Mouse (Mus musculus): ENCODE data around the gene Auts2. TPM values are rescaled to one million over a fixed set of nuclear protein-coding genes. Genes with fewer than 3 reads are reported as not detected.

Gene Auts2
- polyA plus RNA-seq, 1 experiment from 2014 or later: 74.1 TPM

- ATAC-seq (ENCODE audit: low FRiP score, low read depth): no peak
- Histone ChIP-seq H3K27me3 (replicated peaks) (no peaks in the 10 kb centered on the region), H3K27ac (no peak overlapping the region), H3K9ac (no peak overlapping the region), H3K4me3 (no peak overlapping the region), H3K4me2 (replicated peaks) (no peak overlapping the region), H3K9me3 (no peaks in the 10 kb centered on the region), H3K4me1 (no peaks in the 10 kb centered on the region), H3K36me3 (no peaks in the 10 kb centered on the region)
- WGBS: 75% methylated on average over 2 of the region's 2 CpGs
These were observed 1122.7 kb downstream of the Auts2 start for GRCm38 (mm10) chr5:131420406-131420805.

DNA sequence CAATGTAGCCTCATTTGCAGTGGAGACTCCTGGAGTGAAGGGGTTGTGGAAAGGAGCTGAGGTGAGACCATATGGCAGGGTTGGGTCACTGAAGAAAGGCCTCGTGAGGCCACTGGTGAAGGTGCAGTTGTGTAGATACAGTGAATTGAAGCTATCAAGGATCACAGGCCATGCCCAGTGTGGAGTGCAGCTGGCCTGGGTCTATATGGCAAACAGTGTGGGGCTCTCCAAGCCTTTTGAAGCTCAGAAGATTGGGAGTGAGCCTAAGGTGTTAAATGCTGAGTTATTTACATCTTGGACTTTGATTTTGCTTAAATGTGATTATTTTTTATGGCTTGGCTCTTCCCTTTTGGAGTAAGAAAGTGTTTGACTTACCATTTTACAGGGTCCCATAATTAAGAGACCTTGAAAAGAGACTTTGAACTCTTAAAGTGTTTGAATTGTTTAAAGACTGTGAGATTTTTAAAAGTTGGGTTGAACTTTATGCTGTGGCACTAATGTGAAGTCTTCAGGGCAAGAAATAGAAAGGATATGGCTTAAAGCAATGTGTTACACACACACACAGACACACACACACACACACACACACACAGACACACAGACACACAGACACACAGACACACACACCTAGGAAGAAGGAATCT is 1127.1 kb downstream of the Auts2 start:
- Histone ChIP-seq H3K36me3 (no peaks in the 10 kb centered on the region), H3K27ac (no peak overlapping the region), H3K9me3 (no peaks in the 10 kb centered on the region), H3K4me3 (no peak overlapping the region), H3K9ac (no peak overlapping the region), H3K4me2 (replicated peaks) (no peak overlapping the region), H3K4me1 (no peaks in the 10 kb centered on the region), H3K27me3 (replicated peaks) (no peaks in the 10 kb centered on the region)
- ATAC-seq (ENCODE audit: low FRiP score, low read depth): no peak
- WGBS: 67% methylated on average over 1 of the region's 1 CpGs

- Histone ChIP-seq H3K4me3 (no peak overlapping the region), H3K36me3 (no peaks in the 10 kb centered on the region), H3K4me2 (replicated peaks) (no peak overlapping the region), H3K27me3 (replicated peaks) (no peaks in the 10 kb centered on the region), H3K9ac (no peak overlapping the region), H3K27ac (no peak overlapping the region), H3K9me3 (no peaks in the 10 kb centered on the region), H3K4me1 (no peaks in the 10 kb centered on the region)
- no peak for ATAC-seq (ENCODE audit: low FRiP score, low read depth)
- WGBS: 87% methylated on average over 3 of the region's 3 CpGs
These were observed 1144.9 kb downstream of the Auts2 start for GRCm38 (mm10) chr5:131398250-131398649.

DNA sequence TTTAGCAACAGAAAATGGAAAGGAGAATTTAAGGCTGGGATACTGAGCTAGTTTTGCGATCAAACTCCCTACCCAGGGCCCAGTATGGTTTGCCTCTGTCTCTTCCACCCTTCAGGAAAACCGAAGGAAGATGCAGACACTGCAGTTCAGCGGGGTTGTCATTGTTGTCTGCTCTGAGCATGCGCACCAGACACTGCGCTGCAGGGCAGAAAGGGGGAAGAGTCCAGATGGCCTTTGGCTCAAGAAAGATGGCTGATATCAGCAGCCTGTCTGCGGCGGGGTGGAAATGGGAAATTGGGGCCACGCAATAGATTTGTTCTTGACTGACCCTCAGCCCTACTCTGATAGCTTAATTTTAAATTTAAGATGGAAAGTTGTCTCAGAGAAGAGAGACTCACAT is 1147.4 kb downstream of the Auts2 start:
- Histone ChIP-seq H3K27ac (no peak overlapping the region), H3K9me3 (no peaks in the 10 kb centered on the region), H3K4me3 (no peak overlapping the region), H3K9ac (no peak overlapping the region), H3K4me1 (no peaks in the 10 kb centered on the region), H3K4me2 (replicated peaks) (no peak overlapping the region), H3K27me3 (replicated peaks) (no peaks in the 10 kb centered on the region), H3K36me3 (no peaks in the 10 kb centered on the region)
- no peak for ATAC-seq (ENCODE audit: low FRiP score, low read depth)
- 84% methylated on average over 8 of the region's 8 CpGs for WGBS

Data from neural tube, embryonic 12.5 days (tissue).